ENCODE assay signal across 14 mouse cellular contexts in the genomic region with DNA sequence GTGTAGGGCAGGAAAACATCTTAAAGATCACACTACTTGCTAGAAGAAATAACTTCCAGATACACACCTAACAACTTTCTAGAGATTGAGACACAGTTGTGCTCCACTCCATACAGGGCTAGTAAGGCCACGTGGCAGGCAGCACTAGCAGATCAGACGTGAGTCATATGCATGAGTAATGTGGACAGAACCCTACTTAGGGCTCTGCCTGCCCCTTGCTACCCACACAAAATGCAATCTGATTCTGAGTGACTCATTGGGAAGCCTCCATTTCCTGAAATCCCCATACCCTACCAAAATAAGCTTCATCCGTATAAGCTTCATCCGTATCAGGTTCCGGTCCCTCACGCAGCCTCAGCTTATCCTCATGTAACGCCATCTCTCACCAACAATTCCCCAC. TPM values are rescaled to one million over a fixed set of nuclear protein-coding genes. Genes with fewer than 3 reads are reported as not detected.
DNase-seq lines count a peak whose midpoint lies in the region; ATAC-seq and TF ChIP-seq lines count a peak whose summit lies in the region.
"Had no signal": no experiment of that assay in that cellular context is flagged by ENCODE, and none has a peak within 500 bp of the region (broad histone marks: within the 10 kb centered on the region; RNA-seq: fewer than 3 reads in every experiment).

No protein-coding gene starts in this region.

- intact Hi-C loops in heart, adult 2 months (cut with DNase I) = no loop called here

- no peak for TF ChIP-seq POLR2A in heart, adult 2 months (IDR thresholded peaks at IDR 0.05; ENCODE audit: insufficient read depth, low read depth, low read length)
- TF ChIP-seq POLR2A in MEL (IDR thresholded peaks at IDR 0.05; ENCODE audit: control insufficient read depth in 1 of 2, insufficient read depth in 1 of 2, low read depth in 1 of 2, low read length in 2 of 2, poor library complexity in 1 of 2) = no peak
- no peak for TF ChIP-seq POLR2A in embryonic fibroblast, embryonic 13.5 days (IDR thresholded peaks at IDR 0.05; ENCODE audit: low read depth, low read length)

- TF ChIP-seq CTCF in heart, postnatal 0 days (IDR thresholded peaks at IDR 0.05; ENCODE audit: low read depth) = no peak
- TF ChIP-seq CTCF in heart, adult 2 months (IDR thresholded peaks at IDR 0.05) = no peak
- no peak for TF ChIP-seq CTCF in MEL (IDR thresholded peaks at IDR 0.05 in 2 of 3, conservative IDR thresholded peaks at IDR 0.05 in 1 of 3; ENCODE audit: control insufficient read depth in 1 of 3, insufficient read depth in 1 of 3, low read depth in 2 of 3, low read length in 3 of 3, poor library complexity in 1 of 3, severe bottlenecking in 1 of 3)
- no peak for TF ChIP-seq CTCF in embryonic fibroblast, embryonic 13.5 days (IDR thresholded peaks at IDR 0.05; ENCODE audit: borderline replicate concordance, insufficient read depth, low read length)

- ATAC-seq in heart, postnatal 0 days (ENCODE audit: insufficient read depth, low read depth) = 0 out of 2 replicates have a peak, but pooled peaks have one; percentile 28
- ATAC-seq in hindbrain, embryonic 16.5 days = no peak
- ATAC-seq: midbrain, embryonic 15.5 days had no signal

- 60% methylated on average over 7 of the region's 7 CpGs for WGBS in heart, postnatal 0 days
- WGBS in heart, adult 2 months = 53% methylated on average over 7 of the region's 7 CpGs
- WGBS in hindbrain, embryonic 16.5 days = 89% methylated on average over 7 of the region's 7 CpGs

- peaks cover 26% of the 10 kb centered on the region for H3K4me1 ChIP-seq in heart, postnatal 0 days (ENCODE audit: control insufficient read depth, insufficient read depth)
- H3K4me1 ChIP-seq in heart, adult 2 months (ENCODE audit: control insufficient read depth, insufficient read depth, low read length) = peaks cover 32% of the 10 kb centered on the region
- peaks cover 0 to 20% of the 10 kb centered on the region in 2 experiments; a peak in 3 of 4 replicates for H3K4me1 ChIP-seq in MEL (ENCODE audit: control insufficient read depth in 1 of 2, insufficient read depth in 2 of 2, low read length in 2 of 2)
- peaks cover 25% of the 10 kb centered on the region for H3K4me1 ChIP-seq in embryonic fibroblast, embryonic 13.5 days (ENCODE audit: control insufficient read depth, insufficient read depth, low read length)
- no peaks in the 10 kb centered on the region for H3K4me1 ChIP-seq in hindbrain, embryonic 16.5 days (ENCODE audit: control insufficient read depth, insufficient read depth, low read depth, low read length)
- H3K4me1 ChIP-seq: midbrain, embryonic 15.5 days had no signal

- DNase-seq in heart, postnatal 0 days (ENCODE audit: low spot score) = no peak
- no peak for DNase-seq in heart, adult 2 months
- DNase-seq in 3134 (ENCODE audit: extremely low read depth, insufficient read length, low spot score) = peak; percentile 65
- peak; percentile 62 for DNase-seq in MEL (ENCODE audit: low read depth, low spot score)
- DNase-seq in embryo, embryonic 10 days (ENCODE audit: low spot score) = no peak
- DNase-seq: cerebellum, adult 9-11 months; kidney, postnatal 36 days had no signal

- no peak overlapping the region for H3K27ac ChIP-seq in heart, postnatal 0 days (ENCODE audit: low read depth)
- no peak overlapping the region for H3K27ac ChIP-seq in heart, adult 2 months
- no peak overlapping the region for H3K27ac ChIP-seq in MEL (ENCODE audit: control insufficient read depth, low read depth, low read length)
- H3K27ac ChIP-seq in embryonic fibroblast, embryonic 13.5 days (ENCODE audit: insufficient read depth, low read length) = peak overlapping the region; percentile 66
- no peak overlapping the region for H3K27ac ChIP-seq in hindbrain, embryonic 16.5 days (ENCODE audit: low read depth, low read length)
- H3K27ac ChIP-seq: heart, embryonic 15.5 days; liver, embryonic 15.5 days; midbrain, embryonic 15.5 days had no signal

- peaks cover 10% of the 10 kb centered on the region for H3K79me2 ChIP-seq in heart, adult 2 months (replicated peaks; ENCODE audit: control insufficient read depth, insufficient read depth, low read length)
- no peaks in the 10 kb centered on the region for H3K79me2 ChIP-seq in MEL (ENCODE audit: control insufficient read depth, insufficient read depth, low read length, poor library complexity)

- peaks cover 25% of the 10 kb centered on the region for H3K36me3 ChIP-seq in heart, postnatal 0 days (replicated peaks; ENCODE audit: control insufficient read depth, insufficient read depth, low read length)
- H3K36me3 ChIP-seq in heart, adult 2 months (ENCODE audit: control insufficient read depth, insufficient read depth, low read length) = peaks cover 16% of the 10 kb centered on the region
- H3K36me3 ChIP-seq in MEL (ENCODE audit: control insufficient read depth in 1 of 2, insufficient read depth in 2 of 2, low read length in 2 of 2) = peaks cover 0 to 9% of the 10 kb centered on the region in 2 experiments; a peak in 3 of 4 replicates
- H3K36me3 ChIP-seq in hindbrain, embryonic 16.5 days (ENCODE audit: control insufficient read depth, insufficient read depth, low read length) = no peaks in the 10 kb centered on the region
- H3K36me3 ChIP-seq: liver, embryonic 15.5 days; midbrain, embryonic 15.5 days had no signal

- TF ChIP-seq RAD21 in MEL (IDR thresholded peaks at IDR 0.05; ENCODE audit: low read depth, low read length) = no peak

- H3K9me3 ChIP-seq in heart, postnatal 0 days (replicated peaks; ENCODE audit: control insufficient read depth, low read length) = no peaks in the 10 kb centered on the region
- no peaks in the 10 kb centered on the region for H3K9me3 ChIP-seq in MEL (replicated peaks; ENCODE audit: insufficient read depth, low read length)
- H3K9me3 ChIP-seq in hindbrain, embryonic 16.5 days (ENCODE audit: control insufficient read depth, low read length) = no peaks in the 10 kb centered on the region
- H3K9me3 ChIP-seq: heart, embryonic 15.5 days; liver, embryonic 15.5 days; midbrain, embryonic 15.5 days had no signal

- no peaks in the 10 kb centered on the region for H3K27me3 ChIP-seq in heart, postnatal 0 days (ENCODE audit: control insufficient read depth, insufficient read depth, low read length)
- no peaks in the 10 kb centered on the region for H3K27me3 ChIP-seq in heart, adult 2 months (ENCODE audit: control insufficient read depth, insufficient read depth, low read length)
- H3K27me3 ChIP-seq in MEL (ENCODE audit: control insufficient read depth in 1 of 2, insufficient read depth in 2 of 2, low read length in 2 of 2) = no peaks in the 10 kb centered on the region
- no peaks in the 10 kb centered on the region for H3K27me3 ChIP-seq in hindbrain, embryonic 16.5 days (replicated peaks; ENCODE audit: control insufficient read depth, insufficient read depth, low read length)
- H3K27me3 ChIP-seq: heart, embryonic 15.5 days; liver, embryonic 15.5 days; midbrain, embryonic 15.5 days had no signal

- no peak overlapping the region for H3K4me2 ChIP-seq in heart, postnatal 0 days (ENCODE audit: low read depth, low read length)
- H3K4me2 ChIP-seq in hindbrain, embryonic 16.5 days (ENCODE audit: low read length) = no peak overlapping the region
- H3K4me2 ChIP-seq: heart, embryonic 15.5 days; liver, embryonic 15.5 days; midbrain, embryonic 15.5 days had no signal

- no peak overlapping the region for H3K4me3 ChIP-seq in heart, postnatal 0 days (ENCODE audit: low read depth, low read length)
- H3K4me3 ChIP-seq in heart, adult 2 months = no peak overlapping the region
- no peak overlapping the region for H3K4me3 ChIP-seq in MEL (ENCODE audit: control insufficient read depth in 1 of 2, insufficient read depth in 1 of 2, low read depth in 2 of 2, low read length in 2 of 2)
- no peak overlapping the region for H3K4me3 ChIP-seq in embryonic fibroblast, embryonic 13.5 days (ENCODE audit: insufficient read depth, low read length)
- no peak overlapping the region for H3K4me3 ChIP-seq in hindbrain, embryonic 16.5 days (ENCODE audit: low read length)
- H3K4me3 ChIP-seq: heart, embryonic 15.5 days; liver, embryonic 15.5 days; midbrain, embryonic 15.5 days had no signal

- H3K9ac ChIP-seq in heart, postnatal 0 days (replicated peaks; ENCODE audit: low read depth, low read length) = no peak overlapping the region
- no peak overlapping the region for H3K9ac ChIP-seq in heart, adult 2 months (ENCODE audit: low read depth, low read length)
- no peak overlapping the region for H3K9ac ChIP-seq in MEL (ENCODE audit: control insufficient read depth, low read depth, low read length, poor library complexity, severe bottlenecking)
- H3K9ac ChIP-seq in hindbrain, embryonic 16.5 days (ENCODE audit: low read depth, low read length) = no peak overlapping the region
- H3K9ac ChIP-seq: heart, embryonic 15.5 days; liver, embryonic 15.5 days; midbrain, embryonic 15.5 days had no signal

- TF ChIP-seq EP300 in heart, postnatal 0 days (IDR thresholded peaks at IDR 0.05; ENCODE audit: low read depth) = no peak
- no peak for TF ChIP-seq EP300 in heart, adult 2 months (IDR thresholded peaks at IDR 0.05; ENCODE audit: insufficient read depth, low read depth, low read length)
- no peak for TF ChIP-seq EP300 in MEL (IDR thresholded peaks at IDR 0.05; ENCODE audit: low read depth in 1 of 2, low read length in 2 of 2)

RNA-seq across cellular contexts. Expression of a gene that starts 8.1 kb away (rescaled TPM):
- total RNA-seq in heart, postnatal 0 days (2014; rRNA removed; ENCODE audit: low replicate concordance) = 162 and 218 TPM in 2 replicates
- 261 and 263 TPM in 2 replicates for polyA plus RNA-seq in heart, postnatal 0 days (2015; fragmentation: Nextera tagmentation; extraction: Ambion mirVana)
- total RNA-seq in heart, adult 2 months (2021) = 100 to 1,000 TPM; 119 to 131 TPM
- polyA plus RNA-seq in heart, adult 2 months (2012; rRNA removed) = 202 and 223 TPM in 2 replicates
- total RNA-seq in MEL (2012; rRNA removed) = 40.7 and 42.3 TPM in 2 replicates
- 100 to 1,000 TPM in 1 of 2 experiments, not detected in 1; 111 TPM for polyA plus RNA-seq in MEL (2012; ENCODE audit: insufficient read depth in 1 of 2, insufficient read length in 2 of 2, low read depth in 1 of 2, low replicate concordance in 2 of 2, missing spikeins in 1 of 2)
- polyA plus RNA-seq in embryonic fibroblast, embryonic 13.5 days (2011; ENCODE audit: insufficient read length, low read depth, missing spikeins) = 593 and 759 TPM in 2 replicates
- 74.7 and 94.7 TPM in 2 replicates for polyA plus RNA-seq in hindbrain, embryonic 16.5 days (2015; fragmentation: Nextera tagmentation; extraction: Ambion mirVana)

RNA-seq across cellular contexts. Expression of a gene that starts 8.1 kb away (rescaled TPM):
- total RNA-seq in heart, postnatal 0 days (2014; rRNA removed; ENCODE audit: low replicate concordance) = 6.2 TPM in 1 of 2 replicates, not detected in the other
- 1.2 and 1.8 TPM in 2 replicates for polyA plus RNA-seq in heart, postnatal 0 days (2015; fragmentation: Nextera tagmentation; extraction: Ambion mirVana)
- not detected for total RNA-seq in heart, adult 2 months (2021)
- 0.70 and 0.96 TPM in 2 replicates for polyA plus RNA-seq in heart, adult 2 months (2012; rRNA removed)
- 1.0 and 1.5 TPM in 2 replicates for total RNA-seq in MEL (2012; rRNA removed)
- 1 to 10 TPM in 1 of 2 experiments, not detected in 1; 2.3 TPM for polyA plus RNA-seq in MEL (2012; ENCODE audit: insufficient read depth in 1 of 2, insufficient read length in 2 of 2, low read depth in 1 of 2, low replicate concordance in 2 of 2, missing spikeins in 1 of 2)
- polyA plus RNA-seq in embryonic fibroblast, embryonic 13.5 days (2011; ENCODE audit: insufficient read length, low read depth, missing spikeins) = 0.97 and 1.1 TPM in 2 replicates
- polyA plus RNA-seq in hindbrain, embryonic 16.5 days (2015; fragmentation: Nextera tagmentation; extraction: Ambion mirVana) = 0.29 and 0.41 TPM in 2 replicates
- total RNA-seq: gastrocnemius, adult 18-20 months had no signal

RNA-seq across cellular contexts. Expression of a gene that starts 54.0 kb away (rescaled TPM):
- total RNA-seq in heart, postnatal 0 days (2014; rRNA removed; ENCODE audit: low replicate concordance) = 0.66 TPM in 1 of 2 replicates, not detected in the other
- polyA plus RNA-seq in heart, postnatal 0 days (2015; fragmentation: Nextera tagmentation; extraction: Ambion mirVana) = 0.07 and 0.26 TPM in 2 replicates
- total RNA-seq in heart, adult 2 months (2021) = not detected
- polyA plus RNA-seq in heart, adult 2 months (2012; rRNA removed) = not detected in 2 replicates
- total RNA-seq in MEL (2012; rRNA removed) = not detected in 2 replicates
- not detected for polyA plus RNA-seq in MEL (2012; ENCODE audit: insufficient read depth in 1 of 2, insufficient read length in 2 of 2, low read depth in 1 of 2, low replicate concordance in 2 of 2, missing spikeins in 1 of 2)
- 0.30 and 0.52 TPM in 2 replicates for polyA plus RNA-seq in embryonic fibroblast, embryonic 13.5 days (2011; ENCODE audit: insufficient read length, low read depth, missing spikeins)
- 0.47 and 0.75 TPM in 2 replicates for polyA plus RNA-seq in hindbrain, embryonic 16.5 days (2015; fragmentation: Nextera tagmentation; extraction: Ambion mirVana)
- total RNA-seq: gastrocnemius, adult 18-20 months; neutrophil, adult 5-6 weeks had no signal
- polyA plus RNA-seq: liver, embryonic 15.5 days had no signal

Comparison
In these comparisons a context has a peak if more than half of its experiments do, and no peak if none do; other contexts are left out.
1. DNase-seq: peak in 3134 (single experiment) and MEL (single experiment); none in heart, postnatal 0 days (single experiment), heart, adult 2 months (0 of 2) and embryo, embryonic 10 days (single experiment).